Mouse (Mus musculus) lung, postnatal 0 days (tissue): Measurements from ENCODE around the gene Btbd18.

ENCODE experiments used
- CTCF ChIP-seq: IDR thresholded peaks from 2 replicates; pipeline ENCODE4 v1.5.1; 2016; ENCODE audit warnings: antibody characterized with exemption, mild to moderate bottlenecking
- EP300 ChIP-seq: IDR thresholded peaks from 2 replicates; pipeline ENCODE4 v1.6.1; 2016; ENCODE audit warnings: antibody characterized with exemption, mild to moderate bottlenecking, control low read depth

- TF ChIP-seq EP300 = no peak
- peak; percentile 36 for TF ChIP-seq CTCF
Observed at GRCm38 (mm10) chr2:84634934-84635482, 23.9 kb upstream of the Btbd18 start.
